Comparison of ENCODE assay signal across 14 mouse cellular contexts in genomic region chr7:80090191-80091003, GRCm38 (mm10). TPM values are rescaled to one million over a fixed set of nuclear protein-coding genes. Genes with fewer than 3 reads are reported as not detected.
DNase-seq lines count a peak whose midpoint lies in the region; ATAC-seq and TF ChIP-seq lines count a peak whose summit lies in the region.
"Had no signal": no experiment of that assay in that cellular context is flagged by ENCODE, and none has a peak within 500 bp of the region (broad histone marks: within the 10 kb centered on the region; RNA-seq: fewer than 3 reads in every experiment).

No protein-coding gene starts in this region.

- ATAC-seq in intestine, embryonic 15.5 days: 0 out of 2 replicates have a peak, but pooled peaks have one; percentile 6
- no peak for ATAC-seq in intestine, embryonic 16.5 days
- ATAC-seq in midbrain, embryonic 12.5 days (ENCODE audit: low FRiP score, low read depth): no peak
- ATAC-seq in midbrain, postnatal 0 days (ENCODE audit: low FRiP score): no peak
- ATAC-seq in midbrain, embryonic 15.5 days (replicated peaks): 0 out of 2 replicates have a peak, but pooled peaks have one; percentile 43
- ATAC-seq in frontal cortex, adult (ENCODE audit: low TSS enrichment): no peak
- ATAC-seq: lung, postnatal 0 days had no signal

- peaks cover 44% of the 10 kb centered on the region for H3K36me3 ChIP-seq in intestine, embryonic 15.5 days
- H3K36me3 ChIP-seq in intestine, embryonic 16.5 days (ENCODE audit: control insufficient read depth, insufficient read depth, low read length): peaks cover 23% of the 10 kb centered on the region
- peaks cover 97% of the 10 kb centered on the region for H3K36me3 ChIP-seq in midbrain, embryonic 12.5 days
- H3K36me3 ChIP-seq in midbrain, postnatal 0 days (ENCODE audit: insufficient read depth, low read length): peaks cover 56% of the 10 kb centered on the region
- H3K36me3 ChIP-seq in midbrain, embryonic 15.5 days (replicated peaks): peaks cover 33% of the 10 kb centered on the region

- H3K27ac ChIP-seq in intestine, embryonic 15.5 days: no peak overlapping the region
- H3K27ac ChIP-seq in intestine, embryonic 16.5 days (ENCODE audit: low read length): no peak overlapping the region
- no peak overlapping the region; the same call in 1 of the 2 replicates for H3K27ac ChIP-seq in midbrain, embryonic 12.5 days (replicated peaks)
- no peak overlapping the region for H3K27ac ChIP-seq in midbrain, postnatal 0 days (ENCODE audit: low read depth, low read length)
- H3K27ac ChIP-seq in midbrain, embryonic 15.5 days: no peak overlapping the region
- H3K27ac ChIP-seq: gastrocnemius, adult 2 months had no signal

- no peaks in the 10 kb centered on the region for H3K9me3 ChIP-seq in intestine, embryonic 15.5 days
- H3K9me3 ChIP-seq in intestine, embryonic 16.5 days (ENCODE audit: control insufficient read depth, low read length): no peaks in the 10 kb centered on the region
- H3K9me3 ChIP-seq in midbrain, embryonic 12.5 days: no peaks in the 10 kb centered on the region
- no peaks in the 10 kb centered on the region for H3K9me3 ChIP-seq in midbrain, postnatal 0 days (ENCODE audit: low read length)
- no peaks in the 10 kb centered on the region for H3K9me3 ChIP-seq in midbrain, embryonic 15.5 days
- H3K9me3 ChIP-seq: G1E had no signal

- peak; percentile 93 for DNase-seq in heart, adult 11 months
- DNase-seq in heart, adult 8-10 months (ENCODE audit: low spot score): no peak
- DNase-seq in midbrain, postnatal 0 days (ENCODE audit: low spot score): no peak
- DNase-seq: adrenal gland, postnatal 36 days; gastrocnemius, adult 2 months; right cerebral cortex, adult 18-20 months had no signal

- no peak overlapping the region for H3K4me2 ChIP-seq in intestine, embryonic 15.5 days (replicated peaks)
- no peak overlapping the region for H3K4me2 ChIP-seq in intestine, embryonic 16.5 days (ENCODE audit: low read depth, low read length)
- no peak overlapping the region for H3K4me2 ChIP-seq in midbrain, embryonic 12.5 days (replicated peaks)
- no peak overlapping the region for H3K4me2 ChIP-seq in midbrain, postnatal 0 days (ENCODE audit: low read depth, low read length, poor library complexity, severe bottlenecking)
- no peak overlapping the region for H3K4me2 ChIP-seq in midbrain, embryonic 15.5 days

- WGBS in intestine, embryonic 15.5 days: 87% methylated on average over 18 of the region's 18 CpGs
- 88% methylated on average over 18 of the region's 18 CpGs for WGBS in intestine, embryonic 16.5 days
- 88% methylated on average over 18 of the region's 18 CpGs for whole genome bisulfite sequencing in midbrain, embryonic 12.5 days
- WGBS in midbrain, postnatal 0 days: 88% methylated on average over 18 of the region's 18 CpGs
- 87% methylated on average over 18 of the region's 18 CpGs for WGBS in midbrain, embryonic 15.5 days

- no peak overlapping the region for H3K4me3 ChIP-seq in intestine, embryonic 15.5 days (replicated peaks)
- no peak overlapping the region for H3K4me3 ChIP-seq in intestine, embryonic 16.5 days (ENCODE audit: low read length)
- H3K4me3 ChIP-seq in midbrain, embryonic 12.5 days: no peak overlapping the region
- no peak overlapping the region for H3K4me3 ChIP-seq in midbrain, postnatal 0 days (ENCODE audit: low read depth, low read length)
- no peak overlapping the region for H3K4me3 ChIP-seq in midbrain, embryonic 15.5 days
- H3K4me3 ChIP-seq: gastrocnemius, adult 2 months; left cerebral cortex, adult 2 months had no signal

- no peak overlapping the region for H3K9ac ChIP-seq in intestine, embryonic 15.5 days
- no peak overlapping the region for H3K9ac ChIP-seq in intestine, embryonic 16.5 days (ENCODE audit: low read depth, low read length)
- H3K9ac ChIP-seq in midbrain, embryonic 12.5 days (replicated peaks): 0 out of 2 replicates have a peak overlapping the region, but pooled peaks have one; percentile 6
- no peak overlapping the region for H3K9ac ChIP-seq in midbrain, postnatal 0 days (replicated peaks; ENCODE audit: low read length, poor library complexity, severe bottlenecking)
- H3K9ac ChIP-seq in midbrain, embryonic 15.5 days: no peak overlapping the region

- no peaks in the 10 kb centered on the region for H3K27me3 ChIP-seq in intestine, embryonic 15.5 days (replicated peaks)
- H3K27me3 ChIP-seq in intestine, embryonic 16.5 days (replicated peaks; ENCODE audit: control insufficient read depth, insufficient read depth, low read length): no peaks in the 10 kb centered on the region
- H3K27me3 ChIP-seq in midbrain, embryonic 12.5 days: no peaks in the 10 kb centered on the region
- H3K27me3 ChIP-seq in midbrain, postnatal 0 days (ENCODE audit: insufficient read depth, low read length): no peaks in the 10 kb centered on the region
- H3K27me3 ChIP-seq in midbrain, embryonic 15.5 days (replicated peaks): no peaks in the 10 kb centered on the region

- TF ChIP-seq CTCF in midbrain, postnatal 0 days (IDR thresholded peaks at IDR 0.05): no peak

- H3K4me1 ChIP-seq in intestine, embryonic 15.5 days (replicated peaks): 0 out of 2 replicates have a peak, but pooled peaks cover 5% of the 10 kb centered on the region
- peaks cover 20% of the 10 kb centered on the region; the same call in 1 of the 2 replicates for H3K4me1 ChIP-seq in intestine, embryonic 16.5 days (ENCODE audit: control insufficient read depth, insufficient read depth, low read length)
- no peaks in the 10 kb centered on the region for H3K4me1 ChIP-seq in midbrain, embryonic 12.5 days
- H3K4me1 ChIP-seq in midbrain, postnatal 0 days (ENCODE audit: insufficient read depth, low read length): no peaks in the 10 kb centered on the region
- H3K4me1 ChIP-seq in midbrain, embryonic 15.5 days: peaks cover 6% of the 10 kb centered on the region; the same call in 1 of the 2 replicates

RNA-seq across cellular contexts. Expression of gene Idh2, which starts 24.8 kb away (rescaled TPM):
- 1,000 to 10,000 TPM; 2,287 to 2,565 (median 2,388) TPM for total RNA-seq in heart, adult 8-10 months (2022)
- polyA plus RNA-seq in intestine, embryonic 15.5 days (2015; fragmentation: Nextera tagmentation; extraction: Ambion mirVana): 520 and 568 TPM in 2 replicates
- polyA plus RNA-seq in intestine, embryonic 16.5 days (2015; fragmentation: Nextera tagmentation; extraction: Ambion mirVana): 540 and 585 TPM in 2 replicates
- polyA plus RNA-seq in midbrain, embryonic 12.5 days (2016; fragmentation: Nextera tagmentation; extraction: Ambion mirVana): 331 and 347 TPM in 2 replicates
- 122 and 136 TPM in 2 replicates for total RNA-seq in midbrain, postnatal 0 days (2014; rRNA removed)
- 115 and 124 TPM in 2 replicates for polyA plus RNA-seq in midbrain, postnatal 0 days (2015; fragmentation: Nextera tagmentation; extraction: Ambion mirVana)
- 242 and 249 TPM in 2 replicates for polyA plus RNA-seq in midbrain, embryonic 15.5 days (2015; fragmentation: Nextera tagmentation; extraction: Ambion mirVana)

Comparison
In these comparisons a context has a peak if more than half of its experiments do, and no peak if none do; other contexts are left out.
1. ATAC-seq: peak in intestine, embryonic 15.5 days (single experiment) and midbrain, embryonic 15.5 days (single experiment); none in intestine, embryonic 16.5 days (single experiment), midbrain, embryonic 12.5 days (single experiment), midbrain, postnatal 0 days (single experiment) and frontal cortex, adult (single experiment).